Mouse (Mus musculus) lung, adult 2 months (tissue): ENCODE results near the gene Spcs2. TPM values are rescaled to one million over a fixed set of nuclear protein-coding genes. Genes with fewer than 3 reads are reported as not detected.

ENCODE experiments used
- DNase-seq: peaks from one replicate; pipeline ENCODE4 v3.0.0; 2022
- H3K4me1 ChIP-seq: fragments of 200-500 bp; 2 replicates; pipeline ENCODE4 v1.6.1; 2011; ENCODE audit warnings: low read length; ENCODE audit not compliant: control insufficient read depth, insufficient read depth
- H3K4me3 ChIP-seq: fragments of 200-500 bp; replicated peaks from 2 replicates; pipeline ENCODE3; 2011; ENCODE audit warnings: low read depth, mild to moderate bottlenecking, control low read depth, low read length; ENCODE audit errors: extremely low read depth
- CTCF ChIP-seq: fragments of 200-500 bp; IDR thresholded peaks from 2 replicates; pipeline ENCODE4 v1.5.1; 2011; ENCODE audit warnings: mild to moderate bottlenecking, low read length, control low read depth; ENCODE audit not compliant: insufficient read depth
- POLR2A ChIP-seq: fragments of 200-500 bp; IDR thresholded peaks from 2 replicates; pipeline ENCODE4 v1.6.1; 2011; ENCODE audit warnings: low read depth, mild to moderate bottlenecking, control low read depth, low read length, borderline replicate concordance; ENCODE audit errors: extremely low read depth
- WGBS: fragments of 180-500 bp; shearing (Covaris S2); methylation state at CpG from one replicate; pipeline ENCODE4 v1.1.7; 2018; 5-methylcytosine and 5-hydroxymethylcytosine counted together
- polyA plus RNA-seq: library from polyadenylated mRNA; depleted of rRNA; stranded (reverse); fragments of >200 nt; gene quantifications from 2 replicates; pipeline ENCODE4 v1.2.3, GENCODE M21; 2012; rRNA removed

The Spcs2 gene
- polyA plus RNA-seq, 1 experiment, result 45.6 TPM

GRCm38 (mm10) chr7:99788563-99788962 lies 74.7 kb downstream of the Spcs2 start:
- Histone ChIP-seq H3K4me3 (no peak overlapping the region), H3K4me1 (no peaks in the 10 kb centered on the region)
- 53% methylated on average over 5 of the region's 5 CpGs for WGBS
- TF ChIP-seq CTCF (no peak), POLR2A (no peak)
- DNase-seq, result no peak

- 65% methylated on average over 2 of the region's 2 CpGs for WGBS
- Histone ChIP-seq H3K4me3 (no peak overlapping the region), H3K4me1 (no peaks in the 10 kb centered on the region)
- DNase-seq, result no peak
- TF ChIP-seq POLR2A (no peak), CTCF (no peak)
These were observed 75.3 kb downstream of the Spcs2 start for GRCm38 (mm10) chr7:99787935-99788334.

Other genes starting within 250 kb of the Spcs2 start
- gene Tpbgl, start 236.4 kb downstream of the Spcs2 start, polyA plus RNA-seq, result 3.8 and 7.2 TPM in 2 replicates
- 16.5 and 18.0 TPM in 2 replicates for gene Slco2b1, start 152.1 kb downstream of the Spcs2 start, polyA plus RNA-seq
- not detected in 2 replicates for gene Olfr520, start 133.2 kb downstream of the Spcs2 start, polyA plus RNA-seq
- gene Olfr521, start 100.0 kb downstream of the Spcs2 start, polyA plus RNA-seq, result not detected in 2 replicates
- 3.4 TPM in 2 replicates for gene Neu3, start 35.0 kb downstream of the Spcs2 start, polyA plus RNA-seq
- gene Xrra1, start 4.3 kb downstream of the Spcs2 start, polyA plus RNA-seq, result 0.87 and 1.1 TPM in 2 replicates
- gene Rnf169, start 117.0 kb upstream of the Spcs2 start, polyA plus RNA-seq, result 5.2 and 6.0 TPM in 2 replicates
- 0.28 and 0.29 TPM in 2 replicates for gene Chrdl2, start 142.7 kb upstream of the Spcs2 start, polyA plus RNA-seq